Mouse (Mus musculus) small intestine, adult 2 months (tissue): ENCODE results near the gene Rpusd1.

ENCODE experiments used
- CTCF ChIP-seq: fragments of 200-500 bp; IDR thresholded peaks from 2 replicates; pipeline ENCODE4 v1.5.1; 2012; ENCODE audit warnings: low read depth, mild to moderate bottlenecking, control low read depth, inconsistent platforms, low read length, moderate library complexity, mixed read lengths; ENCODE audit not compliant: insufficient replicate concordance, insufficient read length; ENCODE audit errors: extremely low read depth
- POLR2A ChIP-seq: fragments of 200-500 bp; IDR thresholded peaks from 2 replicates; pipeline ENCODE4 v1.6.1; 2012; ENCODE audit warnings: low read depth, mild to moderate bottlenecking, control low read depth, inconsistent platforms, low read length, moderate library complexity

DNA sequence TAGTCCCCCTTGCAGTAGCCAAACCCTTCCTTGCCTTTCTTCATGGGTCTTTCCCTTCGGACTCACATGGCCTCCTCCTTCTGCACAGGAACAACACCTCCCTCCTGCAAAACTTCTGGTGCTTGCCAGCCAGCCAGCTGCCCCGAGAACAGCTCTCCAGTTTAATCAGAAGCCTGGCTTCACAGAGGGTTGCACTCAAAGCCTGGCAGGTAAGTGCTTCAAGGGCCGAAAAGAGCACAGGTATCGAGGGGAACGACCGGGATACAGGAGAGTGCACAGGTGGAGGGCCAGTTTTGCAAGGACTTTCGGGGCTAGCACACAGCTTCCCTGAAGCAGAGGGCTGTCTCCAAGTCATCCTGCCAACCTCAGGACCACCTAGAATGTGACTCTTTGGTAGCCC lies 11.4 kb downstream of the Rpusd1 start:
- TF ChIP-seq CTCF: no peak
- no peak for TF ChIP-seq POLR2A
